Mouse (Mus musculus) E14TG2a.4 (cell line): Measurements from ENCODE around the gene Cd9.
"Not testable (repeated sequence)": the region's sequence is repeated elsewhere in the genome, so short reads cannot be mapped to it uniquely, and the experiment has no call there.

ENCODE experiments used
- H3K27me3 ChIP-seq: 2 replicates; pipeline ENCODE4 v1.6.1; 2014; ENCODE audit warnings: low read length, control low read depth; ENCODE audit not compliant: insufficient read depth
- H3K36me3 ChIP-seq: 2 replicates; pipeline ENCODE4 v1.6.1; 2014; ENCODE audit warnings: low read length, control low read depth; ENCODE audit not compliant: insufficient read depth
- H3K4me1 ChIP-seq: replicated peaks from 2 replicates; pipeline ENCODE4 v1.6.1; 2014; ENCODE audit warnings: low read depth, low read length, control low read depth
- H3K4me3 ChIP-seq: replicated peaks from 2 replicates; pipeline ENCODE4 v1.5.1; 2014; ENCODE audit warnings: mild to moderate bottlenecking, low read length
- H3K9me3 ChIP-seq: 2 replicates; pipeline ENCODE4 v1.6.1; 2014; ENCODE audit warnings: low read length, control low read depth
- CTCF ChIP-seq: conservative IDR thresholded peaks from 2 replicates; pipeline ENCODE4 v1.5.1; 2014; ENCODE audit warnings: low read length
- NANOG ChIP-seq: IDR thresholded peaks from 2 replicates; pipeline ENCODE4 v1.6.1; 2014; ENCODE audit warnings: borderline replicate concordance, low read length, mixed read lengths
- POU5F1 ChIP-seq: IDR thresholded peaks from 2 replicates; pipeline ENCODE4 v1.6.1; 2014; ENCODE audit warnings: low read length, borderline replicate concordance

Gene Cd9

GRCm38 (mm10) chr6:125492664-125493063, 1.9 kb downstream of the Cd9 start:
- H3K4me1 ChIP-seq = peaks cover 89% of the 10 kb centered on the region
- H3K9me3 ChIP-seq = no peaks in the 10 kb centered on the region
- no peaks in the 10 kb centered on the region for H3K27me3 ChIP-seq
- peak overlapping the region; percentile 97 for H3K4me3 ChIP-seq
- TF ChIP-seq CTCF = no peak
- TF ChIP-seq POU5F1 = no peak
- TF ChIP-seq NANOG = no peak
- peaks cover 38% of the 10 kb centered on the region for H3K36me3 ChIP-seq

- Histone ChIP-seq H3K36me3 (peaks cover 41% of the 10 kb centered on the region), H3K4me1 (peaks cover 90% of the 10 kb centered on the region), H3K4me3 (peak overlapping the region; percentile 97), H3K9me3 (no peaks in the 10 kb centered on the region), H3K27me3 (no peaks in the 10 kb centered on the region)
- no peak for TF ChIP-seq NANOG
- no peak for TF ChIP-seq CTCF
- TF ChIP-seq POU5F1 = no peak
These were observed 2.6 kb downstream of the Cd9 start for GRCm38 (mm10) chr6:125492033-125492432.

- Histone ChIP-seq H3K9me3 (no peaks in the 10 kb centered on the region), H3K27me3 (no peaks in the 10 kb centered on the region), H3K4me1 (peaks cover 90% of the 10 kb centered on the region), H3K36me3 (peaks cover 47% of the 10 kb centered on the region), H3K4me3 (peak overlapping the region; percentile 97)
- no peak for TF ChIP-seq POU5F1
- no peak for TF ChIP-seq NANOG
- TF ChIP-seq CTCF = no peak
These were observed 3.2 kb downstream of the Cd9 start for GRCm38 (mm10) chr6:125491393-125491792.

- Histone ChIP-seq H3K9me3 (no peaks in the 10 kb centered on the region), H3K4me3 (peak overlapping the region; percentile 63), H3K4me1 (peaks cover 90% of the 10 kb centered on the region), H3K36me3 (peaks cover 57% of the 10 kb centered on the region), H3K27me3 (no peaks in the 10 kb centered on the region)
- TF ChIP-seq NANOG = no peak
- TF ChIP-seq POU5F1 = no peak
- no peak for TF ChIP-seq CTCF
These were observed 4.6 kb downstream of the Cd9 start for GRCm38 (mm10) chr6:125489881-125490559.

GRCm38 (mm10) chr6:125485589-125485988, 9.0 kb downstream of the Cd9 start:
- Histone ChIP-seq H3K4me1 (peaks cover 97% of the 10 kb centered on the region), H3K36me3 (peaks cover 58% of the 10 kb centered on the region), H3K4me3 (peak overlapping the region; percentile 2; the same call in 1 of the 2 replicates), H3K27me3 (no peaks in the 10 kb centered on the region), H3K9me3 (no peaks in the 10 kb centered on the region)
- no peak for TF ChIP-seq CTCF
- TF ChIP-seq POU5F1 = no peak
- no peak for TF ChIP-seq NANOG

- peaks cover 58% of the 10 kb centered on the region for H3K36me3 ChIP-seq
- H3K9me3 ChIP-seq = no peaks in the 10 kb centered on the region
- no peak overlapping the region for H3K4me3 ChIP-seq
- peaks cover 97% of the 10 kb centered on the region for H3K4me1 ChIP-seq
- no peaks in the 10 kb centered on the region for H3K27me3 ChIP-seq
- TF ChIP-seq NANOG (no peak), POU5F1 (no peak), CTCF (no peak)
These were observed 9.9 kb downstream of the Cd9 start for GRCm38 (mm10) chr6:125484721-125485120.

GRCm38 (mm10) chr6:125484313-125484660, 10.3 kb downstream of the Cd9 start:
- not testable (repeated sequence) for H3K27me3 ChIP-seq, H3K9me3 ChIP-seq
- Histone ChIP-seq H3K4me1 (peaks cover 97% of the 10 kb centered on the region), H3K36me3 (peaks cover 58% of the 10 kb centered on the region), H3K4me3 (peak overlapping the region; percentile 63)

GRCm38 (mm10) chr6:125483515-125484312, 10.9 kb downstream of the Cd9 start:
- Histone ChIP-seq H3K9me3 (no peaks in the 10 kb centered on the region), H3K36me3 (peaks cover 60% of the 10 kb centered on the region), H3K27me3 (no peaks in the 10 kb centered on the region)

More at GRCm38 (mm10) chr6:125483515-125484312, 10.9 kb downstream of the Cd9 start:
- peaks cover 96% of the 10 kb centered on the region for H3K4me1 ChIP-seq
- H3K4me3 ChIP-seq = peak overlapping the region; percentile 63
- TF ChIP-seq NANOG = no peak
- TF ChIP-seq CTCF = no peak
- TF ChIP-seq POU5F1 = no peak
